Mouse (Mus musculus) R1 (cell line): ENCODE results near the gene Lrrd1.
"Not testable (repeated sequence)": the region's sequence is repeated elsewhere in the genome, so short reads cannot be mapped to it uniquely, and the experiment has no call there.

Source experiments
- DNase-seq: peaks from one replicate; pipeline ENCODE4 v3.0.0-alpha.2; 2018; ENCODE audit warnings: low read depth, low spot score

The Lrrd1 gene

DNA sequence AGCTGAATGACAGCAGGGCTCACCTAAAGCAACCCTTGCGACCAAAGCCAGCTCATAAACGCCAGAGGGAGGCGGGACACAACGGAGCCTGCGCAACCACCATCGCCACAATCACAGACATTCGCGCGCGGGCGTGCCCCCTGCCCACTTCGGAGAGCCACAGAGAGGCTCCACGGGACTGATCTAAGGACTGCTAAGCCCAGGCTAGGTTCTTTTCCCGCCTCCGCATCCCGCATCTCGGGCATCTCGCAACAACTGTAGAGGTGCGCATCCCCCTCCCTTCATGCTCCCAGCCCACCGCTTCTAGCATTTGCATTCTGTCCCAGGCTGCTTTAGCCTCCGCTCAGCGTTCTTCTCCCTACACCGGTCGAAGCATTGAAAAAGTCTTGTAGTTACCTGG is at the start of gene Lrrd1:
Gene Lrrd1, plus strand, starts transcription at position 148 of the 400 bp plus-strand sequence.
- DNase-seq = peak; percentile 54

DNA sequence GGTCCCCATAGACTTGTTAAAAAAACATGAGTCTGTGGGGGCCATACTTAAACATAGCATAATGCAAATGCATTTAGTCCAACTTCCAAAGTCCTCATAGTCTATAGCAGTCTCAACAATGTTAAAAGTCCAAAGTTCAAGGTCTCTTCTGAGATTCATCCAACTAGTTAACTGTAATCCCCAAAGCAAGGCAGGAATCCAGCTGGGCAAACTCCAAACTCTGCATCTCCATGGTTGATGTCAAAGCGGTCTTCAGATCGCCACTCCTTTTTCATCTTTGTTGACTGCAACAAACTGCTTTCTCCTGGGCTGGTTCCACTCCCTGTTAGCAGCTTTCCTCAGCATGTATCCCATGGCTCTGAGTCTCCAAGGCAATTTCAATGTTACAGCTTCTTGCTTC is 47.9 kb upstream of the Lrrd1 start:
- DNase-seq = not testable (repeated sequence)

DNA sequence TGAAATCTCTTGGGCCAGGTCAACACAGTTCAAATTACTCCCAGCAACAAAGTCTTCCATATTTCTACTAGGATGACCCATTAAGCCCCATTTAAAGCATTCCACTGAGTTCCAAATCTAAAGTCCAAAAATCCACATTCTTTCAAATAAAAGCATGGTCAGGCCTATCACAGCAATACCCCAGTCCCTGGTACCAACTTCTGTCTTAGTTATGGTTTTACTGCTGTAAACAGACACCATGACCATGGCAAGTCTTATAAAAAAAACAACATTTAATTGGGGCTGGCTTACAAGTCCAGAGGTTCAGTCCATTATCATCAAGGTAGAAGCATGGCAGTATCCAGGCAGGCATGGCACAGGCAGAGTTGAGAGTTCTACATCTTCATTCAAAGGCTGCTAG is 46.3 kb upstream of the Lrrd1 start:
- DNase-seq = not testable (repeated sequence)

DNA sequence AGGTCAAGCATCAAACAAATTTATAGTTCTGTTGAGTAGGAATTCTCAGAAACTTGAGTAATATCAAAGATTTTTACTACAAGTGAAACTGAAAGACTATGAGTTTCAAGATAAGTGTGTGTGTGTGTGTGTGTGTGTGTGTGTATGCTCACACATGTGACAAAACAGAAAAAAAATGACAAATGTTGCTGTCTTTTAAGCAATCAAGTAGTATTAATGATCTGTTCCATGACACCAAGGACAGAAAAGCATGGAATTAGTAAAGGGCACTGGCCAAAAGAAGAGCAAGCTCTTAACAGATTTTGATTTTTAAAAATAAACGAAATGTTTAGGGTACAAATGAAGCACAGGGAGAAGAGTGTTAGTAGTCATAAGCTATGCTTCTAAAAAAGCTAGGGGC is 44.9 kb upstream of the Lrrd1 start:
- no peak for DNase-seq

DNA sequence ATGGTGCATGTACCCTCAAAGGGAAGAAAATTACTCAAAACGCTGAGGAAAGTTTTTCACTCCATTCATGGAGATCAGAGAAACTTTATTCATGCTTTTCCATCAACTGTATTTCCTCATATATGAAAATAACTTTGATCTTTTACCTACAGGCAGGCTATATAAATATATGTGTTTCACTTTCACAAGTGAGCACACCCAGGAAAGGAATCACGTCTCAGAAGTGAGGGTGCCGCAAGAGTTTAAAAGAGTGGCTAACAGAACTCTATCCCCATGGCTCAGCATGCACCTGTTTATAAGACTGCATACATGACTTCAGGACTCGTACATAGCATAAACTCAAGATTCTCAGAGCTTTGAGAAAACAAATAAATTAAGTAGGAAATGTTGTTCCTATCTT is 44.1 kb upstream of the Lrrd1 start:
- no peak for DNase-seq

GRCm38 (mm10) chr5:3801672-3802432 is 43.1 kb upstream of the Lrrd1 start:
- peak; percentile 64 for DNase-seq

DNA sequence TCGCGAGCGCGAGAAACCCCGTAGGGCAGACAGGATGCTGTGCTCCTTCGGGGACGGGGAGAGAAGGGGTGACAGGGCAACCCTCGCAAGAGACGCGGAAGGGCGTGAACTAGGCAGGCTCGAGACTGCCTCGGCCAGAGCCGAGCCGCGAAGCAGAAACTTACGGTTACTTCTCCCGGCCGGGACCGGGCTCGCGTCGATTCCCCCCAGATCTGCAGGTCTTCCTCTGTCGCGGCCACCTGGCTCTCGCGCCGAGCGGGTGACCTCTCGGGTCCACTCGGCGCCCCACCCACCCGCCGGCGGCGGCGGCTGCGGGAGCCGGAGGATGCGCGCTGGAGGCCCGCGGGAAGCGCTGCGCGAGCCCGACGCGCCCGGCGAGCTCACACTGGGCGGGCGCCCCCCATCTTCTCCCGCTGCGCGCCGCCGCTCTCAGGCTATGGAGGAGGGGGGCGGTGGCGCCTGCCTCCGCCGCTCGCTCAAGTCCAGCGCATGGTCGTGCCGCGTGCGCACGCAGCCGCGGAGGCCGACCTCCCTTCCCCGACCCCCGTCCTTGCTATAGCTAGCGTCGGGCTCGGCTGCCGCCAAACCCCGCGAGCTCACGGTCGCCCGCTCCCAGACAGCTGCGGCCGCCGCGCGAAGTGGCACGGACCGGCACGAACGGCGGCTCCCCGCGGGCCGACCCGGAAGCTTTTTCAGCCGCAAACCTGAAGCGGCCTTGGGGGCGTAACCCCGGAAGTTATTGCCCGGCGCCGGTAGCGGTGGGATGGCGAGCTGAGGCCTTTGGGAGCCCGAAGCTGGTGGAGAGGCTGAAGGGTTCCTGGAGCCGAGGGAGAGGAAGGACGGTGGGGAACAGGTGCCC is 42.3 kb upstream of the Lrrd1 start, which contains the start of the genes Ankib1 and Krit1:
Gene Ankib1, minus strand, starts transcription at position 493 of the 859 bp plus-strand sequence.
Gene Krit1, plus strand, starts transcription at position 752 of the 859 bp plus-strand sequence.
- DNase-seq = peak; percentile 90

DNA sequence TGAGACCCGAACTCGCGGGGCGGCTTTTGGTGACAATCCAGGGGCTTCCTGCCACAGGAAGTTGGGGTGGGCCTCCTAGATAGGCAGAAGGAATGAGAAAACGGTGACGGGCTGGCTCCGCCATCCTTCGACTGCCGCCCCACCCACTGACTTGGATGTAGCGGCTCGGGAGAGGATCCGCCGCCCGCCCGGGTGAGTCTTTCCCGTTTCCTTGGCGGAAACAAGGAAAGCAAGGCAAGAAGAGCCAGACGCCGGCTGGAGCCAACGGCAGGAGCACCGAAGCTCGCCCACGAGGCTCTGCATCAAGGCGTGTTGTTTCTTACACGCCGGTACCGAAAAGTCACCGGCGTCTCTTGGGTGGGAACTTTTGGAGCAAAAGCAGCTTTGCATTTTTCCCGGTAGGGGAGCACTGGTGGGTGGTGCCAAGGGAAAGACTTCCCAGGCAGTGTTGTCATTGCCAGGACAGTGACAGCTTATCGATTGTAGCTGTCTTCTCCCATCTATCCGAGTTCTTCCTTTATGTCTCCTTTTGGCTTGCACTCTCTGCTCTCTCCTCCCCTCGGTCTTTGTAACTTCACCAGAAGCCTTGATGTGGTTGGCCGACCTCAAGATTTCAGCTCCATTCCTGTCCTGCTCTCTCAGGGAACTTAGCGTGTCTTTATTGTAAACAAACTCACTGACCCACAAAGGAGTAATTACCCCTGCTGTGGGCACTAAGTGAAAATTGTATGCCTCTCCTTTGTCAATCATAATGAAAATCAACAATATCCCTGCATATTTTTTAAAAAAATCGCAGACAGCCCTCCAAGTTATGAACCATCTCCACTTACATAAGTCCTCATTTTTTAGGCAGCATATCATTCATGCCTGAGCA is 41.4 kb upstream of the Lrrd1 start:
- peak; percentile 75 for DNase-seq

- DNase-seq = no peak
Measured at GRCm38 (mm10) chr5:3808472-3808871, 36.5 kb upstream of the Lrrd1 start.

DNA sequence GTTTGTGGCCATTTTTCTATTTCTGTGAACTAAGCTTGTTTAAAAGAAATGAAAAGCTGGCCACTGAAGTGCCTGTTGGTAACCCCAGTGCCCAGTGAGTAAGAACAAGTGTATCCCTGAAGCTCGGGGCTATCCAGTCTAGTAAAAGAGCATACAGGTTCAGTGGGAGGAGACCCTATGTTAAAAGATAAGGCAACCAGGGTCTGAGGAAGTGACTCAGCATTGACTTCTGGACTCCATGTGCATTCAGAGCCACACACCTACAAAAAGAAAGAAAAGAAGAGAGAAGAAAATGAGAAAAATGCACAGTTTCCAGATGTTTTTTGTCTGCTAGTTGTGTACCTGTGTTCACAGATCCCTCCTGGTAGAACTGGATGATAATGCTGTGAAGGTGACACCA is 10.9 kb upstream of the Lrrd1 start:
- DNase-seq = no peak

DNA sequence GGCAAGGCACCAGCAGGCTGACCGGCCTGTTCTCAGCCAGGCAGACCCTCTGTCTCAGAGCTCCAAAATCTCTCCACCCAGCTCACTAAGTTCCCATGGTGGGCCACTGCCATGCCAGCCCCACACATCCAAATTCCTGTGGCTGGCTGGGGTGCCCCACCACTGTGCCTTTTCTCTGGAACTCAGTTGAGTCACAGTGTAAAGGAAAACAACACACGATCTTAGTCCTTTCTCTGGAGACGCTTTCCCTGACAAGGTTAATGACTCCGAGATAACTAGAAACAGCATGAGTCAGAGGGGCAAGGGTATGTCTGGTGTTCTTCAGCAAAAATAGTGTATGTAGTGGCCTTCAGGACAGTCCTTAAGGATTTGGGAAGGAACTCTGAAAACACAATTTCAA is 25.2 kb downstream of the Lrrd1 start:
- no peak for DNase-seq

- peak; percentile 99 for DNase-seq
Measured at GRCm38 (mm10) chr5:3872348-3872747, 27.4 kb downstream of the Lrrd1 start.

- DNase-seq = peak; percentile 39
Measured at GRCm38 (mm10) chr5:3873485-3873884, 28.5 kb downstream of the Lrrd1 start.

GRCm38 (mm10) chr5:3886862-3887261 is 41.9 kb downstream of the Lrrd1 start:
- not testable (repeated sequence) for DNase-seq

DNA sequence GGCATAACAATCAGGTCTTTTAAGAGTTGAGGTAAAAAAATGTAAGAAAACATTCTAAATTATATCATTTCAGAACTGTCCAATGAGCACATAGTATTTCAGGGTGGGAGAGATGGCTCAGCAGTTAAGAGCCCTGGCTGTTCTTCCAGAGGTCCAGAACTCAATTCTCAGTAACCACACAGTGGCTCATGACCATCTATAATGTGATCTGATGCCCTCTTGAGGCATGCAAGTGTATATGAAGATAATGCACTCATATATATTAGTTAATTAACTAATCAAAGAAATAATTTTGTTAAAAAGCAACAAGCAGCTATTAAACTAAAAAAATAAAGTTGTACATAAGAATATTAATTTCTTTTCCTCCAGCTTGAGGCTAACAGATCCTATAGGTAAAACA is 44.2 kb downstream of the Lrrd1 start:
- no peak for DNase-seq

GRCm38 (mm10) chr5:3893459-3894293 is 48.7 kb downstream of the Lrrd1 start, which contains the start of gene Mterf1a:
Mterf1a (minus strand) TSS chr5:3893933.
- peak; percentile 23 for DNase-seq

DNA sequence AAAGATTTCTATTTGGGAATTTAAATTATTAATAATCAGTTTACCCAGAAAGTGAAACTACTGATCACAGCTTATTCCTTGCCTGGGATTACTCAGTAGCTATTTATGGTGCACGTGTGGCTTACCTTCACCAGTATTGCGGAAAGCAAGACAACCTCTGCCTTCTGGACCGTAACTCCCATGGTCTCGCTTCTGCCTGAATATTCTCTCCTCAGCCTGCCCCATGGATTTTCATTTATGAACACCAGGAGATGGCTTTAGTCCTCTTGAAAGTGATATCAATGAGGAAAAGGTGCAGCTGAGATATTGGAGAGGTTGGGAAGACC is 49.3 kb downstream of the Lrrd1 start:
- DNase-seq = not testable (repeated sequence)

DNA sequence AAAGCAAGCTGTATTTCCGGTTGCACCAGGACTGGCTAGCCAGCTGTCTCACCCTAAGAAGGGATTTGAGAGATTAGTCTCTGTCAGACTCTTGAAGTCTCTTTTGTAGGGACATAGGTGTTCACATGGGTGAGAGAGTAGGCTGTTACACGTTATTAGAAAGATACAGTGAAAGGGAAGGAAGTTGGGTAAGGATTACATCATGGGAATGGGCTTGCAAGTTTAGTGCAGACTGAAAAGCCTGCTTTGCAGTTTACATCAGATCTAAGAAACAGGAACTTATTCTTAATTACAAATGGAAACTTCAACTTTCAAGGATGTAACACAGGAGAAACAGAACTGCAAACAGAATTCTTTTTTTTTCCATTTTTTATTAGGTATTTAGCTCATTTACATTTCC is 60.5 kb downstream of the Lrrd1 start:
- DNase-seq = no peak
